Mouse (Mus musculus): ENCODE measurements around the gene Acer3.
"Not testable (repeated sequence)": the region's sequence is repeated elsewhere in the genome, so short reads cannot be mapped to it uniquely, and the experiment has no call there.

Acer3 gene

GRCm38 (mm10) chr7:98268166-98268565 is 52.8 kb downstream of the Acer3 start:
- not testable (repeated sequence) for DNase-seq

- no peak for DNase-seq
These were observed 68.5 kb downstream of the Acer3 start for GRCm38 (mm10) chr7:98252520-98252919.

GRCm38 (mm10) chr7:98236686-98237359 is 84.2 kb downstream of the Acer3 start:
- DNase-seq: peak; percentile 70

GRCm38 (mm10) chr7:98223796-98224195 is 97.2 kb downstream of the Acer3 start:
- DNase-seq: no peak

GRCm38 (mm10) chr7:98216713-98217112 is 104.3 kb downstream of the Acer3 start:
- DNase-seq: no peak

GRCm38 (mm10) chr7:98202946-98203345 is 118.1 kb downstream of the Acer3 start:
- DNase-seq: no peak

GRCm38 (mm10) chr7:98201493-98202028 is 119.4 kb downstream of the Acer3 start:
- DNase-seq: no peak

GRCm38 (mm10) chr7:98200396-98200795 is 120.6 kb downstream of the Acer3 start:
- DNase-seq: no peak

GRCm38 (mm10) chr7:98199381-98199780 is 121.6 kb downstream of the Acer3 start, which contains the start of gene B3gnt6:
B3gnt6 (minus strand) TSS chr7:98199481.
- DNase-seq: no peak

GRCm38 (mm10) chr7:98195151-98195801 is 125.7 kb downstream of the Acer3 start:
- no peak for DNase-seq

- no peak for DNase-seq
These were observed 126.8 kb downstream of the Acer3 start for GRCm38 (mm10) chr7:98194026-98194792.

- DNase-seq: no peak
These were observed 127.4 kb downstream of the Acer3 start for GRCm38 (mm10) chr7:98193515-98194025.

- no peak for DNase-seq
These were observed 129.3 kb downstream of the Acer3 start for GRCm38 (mm10) chr7:98191571-98192250.

GRCm38 (mm10) chr7:98190578-98190977 is 130.4 kb downstream of the Acer3 start:
- DNase-seq: no peak

GRCm38 (mm10) chr7:98189745-98190144 is 131.3 kb downstream of the Acer3 start:
- no peak for DNase-seq

GRCm38 (mm10) chr7:98188680-98189079 is 132.3 kb downstream of the Acer3 start:
- DNase-seq: no peak

GRCm38 (mm10) chr7:98188238-98188637 is 132.8 kb downstream of the Acer3 start:
- no peak for DNase-seq

GRCm38 (mm10) chr7:98187332-98187731 is 133.7 kb downstream of the Acer3 start:
- not testable (repeated sequence) for DNase-seq

GRCm38 (mm10) chr7:98186637-98187036 is 134.4 kb downstream of the Acer3 start:
- DNase-seq: peak; percentile 74

GRCm38 (mm10) chr7:98185326-98185725 is 135.7 kb downstream of the Acer3 start:
- peak; percentile 44 for DNase-seq

GRCm38 (mm10) chr7:98178560-98179231 is 142.3 kb downstream of the Acer3 start:
- DNase-seq: no peak
